Mouse (Mus musculus): ENCODE measurements at regions not wholly inside any gene's neighbourhood (a gene's known extent, or its start where the extent isn't known, plus 50 kb on each side); places are given as distances from the start of the nearest gene placed in this dataset.

DNA sequence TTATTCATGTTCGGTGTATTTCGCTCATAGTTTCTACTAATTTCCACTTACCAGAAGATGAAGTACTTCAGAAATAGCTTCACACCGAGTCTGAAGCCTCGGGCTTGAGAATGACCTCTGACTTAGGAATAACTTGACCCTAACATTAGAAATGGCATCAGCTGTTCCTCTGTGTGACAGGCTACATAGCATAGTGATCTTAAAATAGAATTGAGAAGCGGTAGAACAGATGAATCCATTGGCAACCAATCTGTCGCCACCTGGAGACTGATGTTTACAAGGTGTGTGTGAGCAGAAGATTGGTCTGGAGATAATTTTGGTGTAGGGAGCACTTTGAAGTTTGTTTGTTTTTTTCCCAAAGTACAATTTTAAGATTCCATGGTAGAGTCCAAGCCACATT, 60.9 kb upstream of the Ahi1 start:
- no peaks in the 10 kb centered on the region for H3K27me3 ChIP-seq (ENCODE audit: control insufficient read depth, insufficient read depth, low read length)
- WGBS: 84% methylated on average over 6 of the region's 6 CpGs
- H3K9ac ChIP-seq (ENCODE audit: low read depth, low read length): no peak overlapping the region

DNA sequence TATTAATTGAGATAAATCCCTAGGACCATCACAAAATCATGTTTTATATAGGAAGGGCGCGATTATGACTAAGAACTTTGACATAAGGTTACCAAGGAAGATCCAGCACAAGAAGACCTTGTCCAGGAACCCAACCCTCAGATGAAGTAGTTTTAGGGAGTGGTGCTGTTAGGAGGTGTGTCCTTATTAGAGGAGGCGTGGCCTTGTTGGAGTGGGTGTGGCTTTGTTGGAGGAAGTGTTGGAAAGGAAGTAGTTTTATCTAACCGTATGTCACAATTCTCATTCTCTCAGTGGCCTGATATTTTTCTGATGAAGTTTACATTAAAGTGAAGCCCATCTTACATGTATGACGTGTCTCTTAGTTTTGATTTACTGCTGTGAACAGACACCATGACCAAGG, 68.7 kb upstream of the Ahi1 start:
- Histone ChIP-seq H3K36me3 (ENCODE audit: control insufficient read depth, insufficient read depth, low read length) (no peaks in the 10 kb centered on the region), H3K9ac (ENCODE audit: low read depth, low read length) (no peak overlapping the region), H3K4me2 (replicated peaks; ENCODE audit: low read depth, low read length) (no peak overlapping the region), H3K27ac (ENCODE audit: low read depth, low read length) (no peak overlapping the region), H3K4me3 (ENCODE audit: low read depth, low read length) (no peak overlapping the region), H3K27me3 (ENCODE audit: control insufficient read depth, insufficient read depth, low read length) (no peaks in the 10 kb centered on the region), H3K9me3 (ENCODE audit: control insufficient read depth, low read length) (no peaks in the 10 kb centered on the region), H3K4me1 (replicated peaks; ENCODE audit: control insufficient read depth, insufficient read depth, low read length) (no peaks in the 10 kb centered on the region)
- no peak for ATAC-seq (ENCODE audit: low FRiP score)
- 93% methylated on average over 5 of the region's 5 CpGs for WGBS
- DNase-seq (ENCODE audit: low spot score): no peak

More for the DNA sequence above, 60.9 kb upstream of the Ahi1 start:
- Histone ChIP-seq H3K4me3 (ENCODE audit: low read depth, low read length) (no peak overlapping the region), H3K4me1 (replicated peaks; ENCODE audit: control insufficient read depth, insufficient read depth, low read length) (no peaks in the 10 kb centered on the region), H3K9me3 (ENCODE audit: control insufficient read depth, low read length) (no peaks in the 10 kb centered on the region), H3K27ac (ENCODE audit: low read depth, low read length) (no peak overlapping the region), H3K4me2 (replicated peaks; ENCODE audit: low read depth, low read length) (no peak overlapping the region), H3K36me3 (ENCODE audit: control insufficient read depth, insufficient read depth, low read length) (no peaks in the 10 kb centered on the region)
- DNase-seq (ENCODE audit: low spot score) (no peak), ATAC-seq (ENCODE audit: low FRiP score) (no peak)

DNA sequence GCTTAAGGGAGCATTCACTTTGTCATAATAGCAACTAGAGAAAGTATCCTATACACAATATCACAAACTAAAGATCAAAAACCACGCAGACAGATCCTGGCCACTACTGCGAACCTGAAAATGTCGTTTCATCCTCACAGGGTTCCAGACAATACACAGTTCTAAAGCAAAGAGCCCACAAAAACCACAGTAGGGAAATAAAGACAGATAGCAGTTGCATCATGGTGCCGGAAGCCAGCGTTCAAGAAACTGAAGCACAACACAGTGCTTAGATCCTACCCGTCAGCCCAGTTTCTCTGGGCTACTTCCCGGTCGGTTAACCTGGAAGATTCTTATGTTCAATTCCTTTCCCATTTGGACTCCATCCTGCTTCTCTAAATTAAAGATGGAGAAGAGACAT, 69.7 kb upstream of the Ahi1 start:
- no peaks in the 10 kb centered on the region for H3K4me1 ChIP-seq (replicated peaks; ENCODE audit: control insufficient read depth, insufficient read depth, low read length)
- no peak for DNase-seq (ENCODE audit: low spot score)
- no peak overlapping the region for H3K4me2 ChIP-seq (replicated peaks; ENCODE audit: low read depth, low read length)
- no peaks in the 10 kb centered on the region for H3K27me3 ChIP-seq (ENCODE audit: control insufficient read depth, insufficient read depth, low read length)
- no peak overlapping the region for H3K27ac ChIP-seq (ENCODE audit: low read depth, low read length)
- no peak for ATAC-seq (ENCODE audit: low FRiP score)
- H3K9me3 ChIP-seq (ENCODE audit: control insufficient read depth, low read length): no peaks in the 10 kb centered on the region
- H3K36me3 ChIP-seq (ENCODE audit: control insufficient read depth, insufficient read depth, low read length): no peaks in the 10 kb centered on the region
- no peak overlapping the region for H3K9ac ChIP-seq (ENCODE audit: low read depth, low read length)
- H3K4me3 ChIP-seq (ENCODE audit: low read depth, low read length): no peak overlapping the region
- WGBS: 86% methylated on average over 8 of the region's 8 CpGs

DNA sequence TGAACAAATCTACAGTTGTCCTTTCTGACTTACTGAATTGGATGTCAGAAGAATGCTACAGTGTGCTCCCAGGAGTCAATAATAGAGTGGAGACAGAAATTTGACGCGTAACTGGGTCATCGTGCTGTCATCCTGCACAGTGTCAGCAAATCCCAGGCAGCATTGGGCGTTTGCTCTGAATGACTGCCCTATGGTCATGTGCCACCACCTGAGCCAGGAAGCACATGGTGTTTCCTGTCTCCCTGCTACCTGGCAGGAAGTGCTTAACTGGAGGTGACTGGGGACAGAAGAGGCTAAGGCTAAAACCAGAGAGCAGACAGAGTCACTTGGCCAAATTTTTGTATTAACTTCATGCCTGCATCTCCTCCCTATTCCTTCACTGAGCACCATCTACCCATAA, 72.1 kb upstream of the Ahi1 start:
- Histone ChIP-seq H3K27me3 (ENCODE audit: control insufficient read depth, insufficient read depth, low read length) (no peaks in the 10 kb centered on the region), H3K27ac (ENCODE audit: low read depth, low read length) (no peak overlapping the region), H3K4me2 (replicated peaks; ENCODE audit: low read depth, low read length) (no peak overlapping the region), H3K9me3 (ENCODE audit: control insufficient read depth, low read length) (no peaks in the 10 kb centered on the region), H3K4me3 (ENCODE audit: low read depth, low read length) (no peak overlapping the region), H3K4me1 (replicated peaks; ENCODE audit: control insufficient read depth, insufficient read depth, low read length) (no peaks in the 10 kb centered on the region), H3K36me3 (ENCODE audit: control insufficient read depth, insufficient read depth, low read length) (no peaks in the 10 kb centered on the region), H3K9ac (ENCODE audit: low read depth, low read length) (no peak overlapping the region)
- 90% methylated on average over 4 of the region's 4 CpGs for WGBS
- DNase-seq (ENCODE audit: low spot score) (no peak), ATAC-seq (ENCODE audit: low FRiP score) (no peak)

DNA sequence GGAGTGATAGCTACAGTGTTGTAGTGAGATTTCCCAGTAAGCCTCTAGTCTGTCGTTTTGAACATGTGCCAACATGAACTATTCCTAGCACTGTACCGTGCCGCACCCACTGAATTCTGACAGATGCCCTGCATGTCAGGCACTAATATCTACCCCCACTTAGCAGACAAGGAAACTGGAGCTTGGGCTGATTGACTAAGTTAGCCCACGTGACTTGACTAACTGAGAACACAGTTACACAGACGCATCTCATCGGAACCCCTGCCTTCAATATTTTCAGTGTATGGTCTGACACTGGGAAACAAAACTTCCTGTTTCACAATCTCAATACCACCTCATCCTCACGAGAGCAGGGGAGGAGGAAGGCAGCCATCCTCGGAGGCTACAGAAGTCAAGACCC, 72.9 kb upstream of the Ahi1 start:
- no peak overlapping the region for H3K9ac ChIP-seq (ENCODE audit: low read depth, low read length)
- H3K27ac ChIP-seq (ENCODE audit: low read depth, low read length): no peak overlapping the region
- H3K4me3 ChIP-seq (ENCODE audit: low read depth, low read length): no peak overlapping the region
- no peaks in the 10 kb centered on the region for H3K4me1 ChIP-seq (replicated peaks; ENCODE audit: control insufficient read depth, insufficient read depth, low read length)
- DNase-seq (ENCODE audit: low spot score): no peak
- 85% methylated on average over 8 of the region's 8 CpGs for WGBS
- H3K4me2 ChIP-seq (replicated peaks; ENCODE audit: low read depth, low read length): no peak overlapping the region
- no peak for ATAC-seq (ENCODE audit: low FRiP score)
- no peaks in the 10 kb centered on the region for H3K27me3 ChIP-seq (ENCODE audit: control insufficient read depth, insufficient read depth, low read length)
- no peaks in the 10 kb centered on the region for H3K9me3 ChIP-seq (ENCODE audit: control insufficient read depth, low read length)
- no peaks in the 10 kb centered on the region for H3K36me3 ChIP-seq (ENCODE audit: control insufficient read depth, insufficient read depth, low read length)

DNA sequence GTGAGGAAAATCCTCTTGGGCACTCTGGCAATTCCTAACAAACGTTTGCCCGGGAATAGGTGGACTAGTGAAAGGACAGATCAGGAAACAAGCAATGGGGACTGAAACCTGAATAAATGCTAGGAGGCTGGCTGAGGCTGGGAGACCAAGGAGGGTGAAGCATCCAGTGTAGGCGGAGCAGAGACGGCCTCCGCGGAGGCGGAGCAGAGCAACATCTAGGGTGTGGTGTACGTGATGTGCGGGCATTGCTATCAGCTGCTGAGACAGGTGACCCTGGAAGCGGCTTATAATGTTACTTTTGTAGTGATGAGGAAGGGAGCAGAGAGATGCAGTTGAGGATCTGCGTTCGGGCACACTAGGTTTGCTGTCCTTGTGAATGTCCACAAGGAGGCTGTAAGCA, 85.3 kb upstream of the Ahi1 start:
- H3K9me3 ChIP-seq (ENCODE audit: control insufficient read depth, low read length): no peaks in the 10 kb centered on the region
- H3K36me3 ChIP-seq (ENCODE audit: control insufficient read depth, insufficient read depth, low read length): no peaks in the 10 kb centered on the region
- no peak for ATAC-seq (ENCODE audit: low FRiP score)
- WGBS: 90% methylated on average over 12 of the region's 12 CpGs
- H3K27ac ChIP-seq (ENCODE audit: low read depth, low read length): no peak overlapping the region
- H3K4me3 ChIP-seq (ENCODE audit: low read depth, low read length): no peak overlapping the region
- DNase-seq (ENCODE audit: low spot score): no peak
- H3K9ac ChIP-seq (ENCODE audit: low read depth, low read length): no peak overlapping the region
- no peaks in the 10 kb centered on the region for H3K27me3 ChIP-seq (ENCODE audit: control insufficient read depth, insufficient read depth, low read length)
- H3K4me1 ChIP-seq (replicated peaks; ENCODE audit: control insufficient read depth, insufficient read depth, low read length): no peaks in the 10 kb centered on the region
- no peak overlapping the region for H3K4me2 ChIP-seq (replicated peaks; ENCODE audit: low read depth, low read length)

DNA sequence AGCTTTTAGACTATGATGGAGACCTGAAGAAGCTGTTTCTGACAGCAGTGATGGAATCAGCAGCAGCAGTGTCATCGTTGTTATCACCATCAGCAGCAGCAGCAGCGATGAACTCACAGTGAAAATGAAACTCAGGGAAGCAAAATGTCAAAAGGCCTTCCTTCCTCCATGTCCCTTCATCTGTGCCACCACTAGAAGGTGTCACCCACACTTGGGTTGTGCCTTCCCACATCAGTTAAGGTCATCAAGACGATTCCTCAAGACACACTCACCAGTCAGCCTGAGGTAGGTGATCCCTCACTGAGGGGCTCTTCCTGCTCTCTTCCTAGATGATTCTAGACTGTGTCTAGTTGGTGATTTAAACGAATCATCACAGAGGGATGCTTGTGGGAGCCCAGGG, 87.3 kb upstream of the Ahi1 start:
- no peak overlapping the region for H3K27ac ChIP-seq (ENCODE audit: low read depth, low read length)
- H3K4me1 ChIP-seq (replicated peaks; ENCODE audit: control insufficient read depth, insufficient read depth, low read length): no peaks in the 10 kb centered on the region
- no peaks in the 10 kb centered on the region for H3K27me3 ChIP-seq (ENCODE audit: control insufficient read depth, insufficient read depth, low read length)
- no peak for DNase-seq (ENCODE audit: low spot score)
- no peak overlapping the region for H3K4me3 ChIP-seq (ENCODE audit: low read depth, low read length)
- no peak for ATAC-seq (ENCODE audit: low FRiP score)
- H3K9ac ChIP-seq (ENCODE audit: low read depth, low read length): no peak overlapping the region
- WGBS: 74% methylated on average over 4 of the region's 4 CpGs
- no peaks in the 10 kb centered on the region for H3K36me3 ChIP-seq (ENCODE audit: control insufficient read depth, insufficient read depth, low read length)
- no peak overlapping the region for H3K4me2 ChIP-seq (replicated peaks; ENCODE audit: low read depth, low read length)
- peaks cover 3% of the 10 kb centered on the region; the same call in 1 of the 2 replicates for H3K9me3 ChIP-seq (ENCODE audit: control insufficient read depth, low read length)

DNA sequence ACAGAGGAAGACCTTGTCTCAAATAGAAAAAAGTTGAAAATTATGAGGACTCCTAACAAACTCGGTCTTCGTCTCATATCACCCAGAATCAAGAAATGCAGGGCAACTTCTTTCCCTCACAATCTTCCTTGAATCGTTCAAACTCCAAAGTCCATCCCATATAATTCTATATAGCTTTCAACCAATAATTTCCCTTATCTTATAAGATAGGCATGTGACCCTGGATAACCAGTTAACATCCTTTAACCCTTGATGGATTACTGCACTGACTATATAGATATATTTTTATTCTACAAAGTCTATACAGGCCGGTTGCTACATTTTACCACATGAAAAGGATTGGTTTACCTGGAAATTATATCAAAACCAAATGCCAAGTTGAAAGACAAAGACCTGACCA, 94.9 kb upstream of the Ahi1 start:
- no peak overlapping the region for H3K4me3 ChIP-seq (ENCODE audit: low read depth, low read length)
- 94% methylated on average over 4 of the region's 4 CpGs for WGBS
- ATAC-seq (ENCODE audit: low FRiP score): no peak
- H3K4me1 ChIP-seq (replicated peaks; ENCODE audit: control insufficient read depth, insufficient read depth, low read length): no peaks in the 10 kb centered on the region
- peaks cover 3% of the 10 kb centered on the region; the same call in 1 of the 2 replicates for H3K9me3 ChIP-seq (ENCODE audit: control insufficient read depth, low read length)
- no peaks in the 10 kb centered on the region for H3K36me3 ChIP-seq (ENCODE audit: control insufficient read depth, insufficient read depth, low read length)
- H3K27ac ChIP-seq (ENCODE audit: low read depth, low read length): no peak overlapping the region
- no peak for DNase-seq (ENCODE audit: low spot score)
- H3K4me2 ChIP-seq (replicated peaks; ENCODE audit: low read depth, low read length): no peak overlapping the region
- no peaks in the 10 kb centered on the region for H3K27me3 ChIP-seq (ENCODE audit: control insufficient read depth, insufficient read depth, low read length)
- no peak overlapping the region for H3K9ac ChIP-seq (ENCODE audit: low read depth, low read length)

DNA sequence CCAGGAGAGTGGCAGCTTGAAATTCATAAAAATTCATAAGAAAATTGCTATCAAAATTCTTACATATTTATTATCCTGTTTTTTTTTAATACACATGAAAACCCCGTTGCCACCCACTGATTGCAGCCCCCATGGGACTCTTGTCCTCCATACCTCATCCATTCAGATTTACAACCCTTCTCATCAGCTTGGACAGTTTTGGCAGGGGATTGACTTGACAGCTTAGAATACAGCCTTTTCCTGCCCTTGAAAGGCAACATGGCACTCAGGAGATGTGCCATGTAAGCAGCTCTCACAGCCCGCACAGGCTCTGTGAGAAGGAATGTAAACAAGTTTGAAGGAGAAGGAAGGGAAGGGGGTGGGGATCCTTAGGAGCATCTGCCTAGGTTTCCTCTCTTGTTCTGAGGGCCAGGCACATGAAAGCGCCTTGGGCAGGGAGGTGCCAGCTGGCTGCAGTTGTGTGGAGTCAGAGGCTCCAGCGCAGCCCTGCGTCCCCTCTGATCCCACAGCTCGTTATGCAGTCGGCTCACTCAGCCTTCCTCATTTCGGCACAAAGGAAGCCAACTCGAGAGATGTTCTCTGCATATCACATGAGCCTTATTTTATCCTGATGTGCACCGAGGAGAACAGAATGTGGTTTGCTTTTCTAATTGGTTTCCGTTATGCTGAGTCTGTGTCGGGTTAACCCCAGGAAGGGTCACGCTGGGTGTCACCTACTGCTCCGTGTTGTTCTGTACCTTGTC, 97.6 kb upstream of the Ahi1 start:
- Histone ChIP-seq H3K4me1 (replicated peaks; ENCODE audit: control insufficient read depth, insufficient read depth, low read length) (no peaks in the 10 kb centered on the region), H3K27me3 (ENCODE audit: control insufficient read depth, insufficient read depth, low read length) (no peaks in the 10 kb centered on the region), H3K4me2 (replicated peaks; ENCODE audit: low read depth, low read length) (no peak overlapping the region), H3K9me3 (ENCODE audit: control insufficient read depth, low read length) (no peaks in the 10 kb centered on the region), H3K9ac (ENCODE audit: low read depth, low read length) (no peak overlapping the region), H3K27ac (ENCODE audit: low read depth, low read length) (no peak overlapping the region), H3K4me3 (ENCODE audit: low read depth, low read length) (0 out of 2 replicates have a peak overlapping the region, but pooled peaks have one; percentile 4), H3K36me3 (ENCODE audit: control insufficient read depth, insufficient read depth, low read length) (no peaks in the 10 kb centered on the region)
- peak; percentile 53 for DNase-seq (ENCODE audit: low spot score)
- WGBS: 38% methylated on average over 14 of the region's 14 CpGs
- ATAC-seq (ENCODE audit: low FRiP score): peak; percentile 56
